Mouse (Mus musculus) mature B cell (primary cell): ENCODE measurements around the gene Unc93b1.

Experiments used
- in situ Hi-C: fragments of 300-500 bp; cut with MboI; formaldehyde crosslinking; loops from 2 replicates; pipeline ENCODE4 v1.14.3; 2019

Unc93b1 gene

DNA sequence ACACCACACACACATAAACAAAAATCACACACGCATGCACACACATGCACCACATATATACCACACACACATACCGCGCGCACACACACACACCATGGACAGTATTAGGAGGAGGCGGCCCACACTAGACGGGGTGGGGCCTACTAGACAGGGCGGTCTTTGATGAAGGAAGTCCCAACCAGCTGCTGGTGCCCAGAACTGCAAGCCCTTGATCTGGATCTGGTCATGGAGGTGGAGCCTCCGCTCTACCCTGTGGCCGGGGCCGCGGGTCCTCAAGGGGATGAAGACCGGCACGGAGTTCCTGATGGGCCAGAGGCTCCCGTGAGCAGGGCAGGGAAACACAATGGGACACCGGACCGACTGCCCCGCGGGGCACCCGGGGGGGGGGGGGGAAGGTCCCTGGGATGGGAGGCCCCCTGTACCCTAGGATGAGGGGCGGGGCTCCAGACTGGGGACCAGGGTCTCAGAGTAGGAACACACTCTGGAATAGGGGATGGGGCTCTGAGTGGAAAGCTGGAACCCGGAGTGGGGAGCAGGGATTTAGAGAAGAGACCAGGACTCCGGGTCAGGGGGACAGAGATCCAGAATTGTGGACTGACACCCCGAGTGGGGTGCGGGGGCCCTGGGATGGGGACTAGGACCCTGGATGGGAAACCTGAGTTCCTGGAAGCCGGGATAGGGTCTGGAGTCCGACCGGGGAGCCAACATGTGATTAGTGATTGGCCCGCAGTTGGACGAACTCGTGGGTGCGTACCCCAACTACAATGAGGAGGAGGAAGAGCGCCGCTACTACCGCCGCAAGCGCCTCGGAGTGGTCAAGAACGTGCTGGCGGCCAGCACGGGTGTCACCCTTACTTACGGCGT lies at the start of gene Unc93b1:
Gene Unc93b1 (plus strand): TSS at position 155 of the 864 bp plus-strand sequence.
- in situ Hi-C loops, result no loop called here

- in situ Hi-C loops, result no loop called here
These were observed 45.9 kb upstream of the Unc93b1 start for GRCm38 (mm10) chr19:3889096-3889495.

GRCm38 (mm10) chr19:3890181-3890580 lies 44.8 kb upstream of the Unc93b1 start:
- in situ Hi-C loops, result no loop called here

DNA sequence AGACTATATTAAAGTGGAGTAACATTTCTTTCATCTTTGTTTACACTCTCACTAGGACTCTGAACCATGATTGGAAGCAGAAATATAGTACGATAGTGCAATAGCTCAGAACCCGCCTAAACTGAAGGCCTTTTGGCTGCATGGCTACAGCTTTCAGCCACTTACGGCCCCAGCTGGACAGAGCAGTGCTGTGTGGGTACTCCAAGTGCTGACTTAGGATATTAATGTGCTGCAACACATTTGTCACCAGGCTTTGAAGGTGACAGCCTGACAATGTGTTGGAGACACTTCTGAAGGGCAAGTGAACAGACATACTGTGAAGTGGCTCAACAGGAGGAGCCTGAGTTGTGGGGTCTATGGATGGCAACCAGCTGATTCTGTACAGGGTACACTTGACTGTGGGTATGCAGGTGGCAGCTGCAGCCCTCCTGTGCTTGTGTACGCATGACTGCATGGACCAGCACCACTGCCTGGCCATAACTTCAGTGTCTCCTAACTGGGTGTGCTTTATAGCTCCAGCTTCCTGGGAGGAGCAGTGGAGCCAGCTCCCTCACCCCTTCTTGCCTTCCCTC lies 41.4 kb upstream of the Unc93b1 start:
- in situ Hi-C loops, result no loop called here

- in situ Hi-C loops, result no loop called here
These were observed 40.7 kb upstream of the Unc93b1 start for GRCm38 (mm10) chr19:3894294-3894693.

DNA sequence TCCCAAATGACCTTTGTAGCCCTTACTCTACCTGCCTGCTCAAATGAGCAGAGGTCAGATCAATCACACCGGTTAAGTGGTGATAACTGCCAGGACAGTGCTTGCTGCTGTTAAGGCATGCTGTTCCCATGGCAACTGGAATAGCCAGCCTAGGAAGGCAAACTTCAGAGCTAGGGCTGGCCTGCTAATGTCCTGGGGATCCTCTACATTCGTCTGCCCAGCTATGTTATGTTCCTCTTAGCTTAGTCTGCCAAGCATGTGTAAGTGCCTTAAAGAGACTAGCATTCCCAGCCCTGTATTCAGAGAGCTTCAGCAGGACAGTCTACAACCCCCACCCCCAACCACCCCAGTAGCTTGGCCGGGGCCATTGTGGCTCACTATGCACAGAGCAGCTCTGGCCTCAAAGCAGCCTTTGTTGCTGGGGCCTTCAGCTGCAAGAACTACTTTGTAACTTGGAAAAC lies 39.8 kb upstream of the Unc93b1 start:
- in situ Hi-C loops, result loop anchor here (5.0 kb wide), 1 partner anchor 47 kb away; no protein-coding TSS in a partner anchor

DNA sequence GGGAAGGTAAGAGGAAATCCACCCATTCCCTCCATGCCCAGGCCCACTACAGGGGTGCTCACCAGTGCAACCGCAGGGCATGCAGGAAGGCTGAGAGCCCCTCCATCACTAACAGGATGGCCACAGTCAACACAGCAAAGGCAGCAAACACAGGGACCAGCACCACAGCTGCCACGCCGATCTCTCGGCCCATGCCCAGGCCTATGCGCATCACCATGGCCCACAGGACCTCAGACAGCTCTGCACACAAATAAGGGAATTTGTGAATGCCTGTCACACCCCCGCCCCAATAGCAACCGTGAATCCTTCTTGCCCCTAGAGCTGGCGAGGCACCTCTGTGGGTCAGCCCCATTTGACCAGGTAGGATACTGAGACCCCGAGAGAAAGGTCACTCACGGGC lies 38.8 kb upstream of the Unc93b1 start:
- in situ Hi-C loops, result loop anchor here (5.0 kb wide), 1 partner anchor 46 kb away; no protein-coding TSS in a partner anchor

DNA sequence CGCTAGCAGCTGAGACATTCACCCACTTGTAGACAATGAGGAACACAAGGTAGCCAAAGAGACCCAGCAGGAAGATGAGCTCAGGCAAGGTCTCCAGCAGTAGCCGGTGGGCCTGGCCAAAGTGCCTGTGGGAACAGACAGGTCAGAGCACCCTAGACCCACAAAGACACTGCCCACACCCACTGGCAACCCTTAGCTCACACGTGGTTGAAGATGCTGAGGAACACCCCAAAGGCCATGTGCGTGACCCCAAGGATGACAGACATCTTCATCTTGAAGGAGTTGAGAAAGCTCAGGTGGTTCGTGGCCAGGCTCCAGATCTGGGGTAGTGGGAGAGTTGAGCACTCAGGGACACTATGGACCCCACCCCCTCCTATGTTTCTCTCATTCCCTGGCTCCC lies 37.4 kb upstream of the Unc93b1 start:
- in situ Hi-C loops, result loop anchor here (5.0 kb wide), 1 partner anchor 45 kb away; no protein-coding TSS in a partner anchor

- in situ Hi-C loops, result loop anchor here (5.0 kb wide), 1 partner anchor 43 kb away; no protein-coding TSS in a partner anchor
These were observed 36.0 kb upstream of the Unc93b1 start for GRCm38 (mm10) chr19:3898952-3899351.

GRCm38 (mm10) chr19:3899618-3900017 lies 35.4 kb upstream of the Unc93b1 start:
- in situ Hi-C loops, result loop anchor here (5.0 kb wide), 1 partner anchor 43 kb away; no protein-coding TSS in a partner anchor

GRCm38 (mm10) chr19:3902966-3903365 lies 32.0 kb upstream of the Unc93b1 start:
- in situ Hi-C loops, result no loop called here

DNA sequence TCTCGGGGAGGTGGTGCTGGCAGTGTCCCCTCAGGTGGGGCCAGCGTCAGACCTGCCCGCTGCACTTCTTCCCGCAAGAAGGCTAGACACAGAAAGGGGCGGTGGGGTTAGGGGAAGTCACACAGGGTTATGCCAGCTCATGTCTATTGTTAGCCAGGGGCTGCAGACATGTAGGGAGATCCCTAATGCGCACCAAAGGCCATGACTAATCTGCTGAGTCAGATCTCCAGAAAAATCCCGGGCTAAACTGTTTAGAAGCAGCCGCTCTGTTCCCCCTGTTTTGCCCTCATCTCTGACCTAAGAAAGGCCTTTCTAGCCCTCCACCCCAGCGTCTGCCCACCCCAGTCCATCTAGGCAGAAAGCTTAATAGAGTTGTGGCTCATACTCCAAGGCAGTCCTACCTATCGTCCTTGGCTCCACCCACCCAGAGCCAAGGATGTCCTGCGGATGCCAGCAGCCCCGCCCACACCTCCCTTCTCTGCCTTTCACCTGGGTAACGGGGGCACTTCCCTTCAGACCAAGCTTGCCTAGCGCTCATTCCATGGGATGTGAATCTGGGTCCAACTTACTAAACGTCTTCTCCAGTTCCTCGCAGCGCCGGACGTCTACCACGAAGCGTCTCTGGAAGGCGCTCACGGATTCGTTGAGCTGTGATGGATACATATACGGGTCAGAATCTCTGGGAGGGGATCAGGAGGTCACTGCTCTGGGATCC lies 31.2 kb upstream of the Unc93b1 start:
- in situ Hi-C loops, result no loop called here

DNA sequence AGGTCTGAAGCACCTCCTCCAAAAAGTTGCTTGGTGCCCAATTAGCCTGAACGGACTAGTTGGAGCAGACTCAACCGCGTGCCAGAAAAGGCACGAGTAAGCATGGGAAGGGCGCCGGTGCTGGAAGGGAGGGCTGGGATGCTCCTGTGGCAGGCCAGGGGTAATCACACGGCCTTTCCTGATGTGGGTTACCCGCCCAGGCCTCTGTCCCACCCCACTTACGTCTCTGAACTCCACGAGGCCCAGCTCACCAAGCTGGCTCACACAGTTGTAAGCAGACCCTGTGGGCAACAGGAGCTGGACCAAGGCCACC lies 30.7 kb upstream of the Unc93b1 start:
- in situ Hi-C loops, result no loop called here

- in situ Hi-C loops, result no loop called here
These were observed 29.6 kb upstream of the Unc93b1 start for GRCm38 (mm10) chr19:3905261-3905969.

- in situ Hi-C loops, result no loop called here
These were observed 28.7 kb upstream of the Unc93b1 start for GRCm38 (mm10) chr19:3906326-3906725.

DNA sequence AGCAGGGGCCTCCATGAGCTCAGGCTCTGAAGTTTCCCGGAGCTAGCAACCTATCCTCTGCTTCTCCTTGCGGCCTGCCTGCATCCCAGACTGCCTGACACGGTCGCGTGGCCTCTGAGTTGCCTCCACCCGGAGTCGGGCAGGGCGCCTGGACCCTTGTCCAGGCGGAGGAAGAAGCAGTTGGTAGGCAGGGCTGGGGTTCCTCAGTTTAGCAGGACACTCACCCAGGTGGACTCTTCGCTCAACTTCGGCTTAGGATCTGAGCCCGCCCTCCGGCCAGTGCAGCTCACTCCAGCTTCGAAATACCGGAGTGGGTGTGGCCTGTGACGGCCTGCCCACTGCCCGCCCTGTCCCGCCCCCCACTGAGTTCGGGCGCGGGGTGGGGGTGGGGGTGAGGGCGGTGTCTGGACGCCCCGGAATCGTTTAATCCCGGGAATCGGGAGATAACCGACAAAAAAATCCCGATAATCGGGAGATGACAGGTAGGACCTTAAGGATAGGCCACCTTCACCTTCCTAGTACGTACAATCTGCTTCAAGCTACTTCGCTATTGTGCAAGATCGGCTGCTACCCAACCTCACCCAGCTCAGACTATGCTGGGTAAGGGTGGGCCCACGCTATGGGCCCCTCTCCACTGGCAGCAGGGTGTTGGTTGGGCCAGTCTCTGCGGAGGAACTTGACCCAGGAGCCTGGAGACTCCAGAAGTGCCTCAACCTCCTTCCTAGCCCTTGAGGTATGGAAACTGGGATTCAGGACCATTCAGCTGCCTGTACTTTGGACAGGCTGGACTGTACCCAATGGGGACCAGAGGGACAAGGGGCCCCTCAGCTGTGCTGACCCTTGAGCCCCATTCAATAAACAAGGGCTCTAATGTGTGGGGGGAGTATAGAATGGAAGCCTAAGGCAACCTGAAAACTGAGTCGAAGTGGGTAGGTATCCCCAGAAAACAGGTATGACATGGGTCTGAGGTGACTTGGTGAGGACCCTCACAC lies 27.9 kb upstream of the Unc93b1 start, which contains the start of gene Tcirg1:
Gene Tcirg1 (minus strand): TSS at position 339 of the 992 bp plus-strand sequence.
- in situ Hi-C loops, result no loop called here

DNA sequence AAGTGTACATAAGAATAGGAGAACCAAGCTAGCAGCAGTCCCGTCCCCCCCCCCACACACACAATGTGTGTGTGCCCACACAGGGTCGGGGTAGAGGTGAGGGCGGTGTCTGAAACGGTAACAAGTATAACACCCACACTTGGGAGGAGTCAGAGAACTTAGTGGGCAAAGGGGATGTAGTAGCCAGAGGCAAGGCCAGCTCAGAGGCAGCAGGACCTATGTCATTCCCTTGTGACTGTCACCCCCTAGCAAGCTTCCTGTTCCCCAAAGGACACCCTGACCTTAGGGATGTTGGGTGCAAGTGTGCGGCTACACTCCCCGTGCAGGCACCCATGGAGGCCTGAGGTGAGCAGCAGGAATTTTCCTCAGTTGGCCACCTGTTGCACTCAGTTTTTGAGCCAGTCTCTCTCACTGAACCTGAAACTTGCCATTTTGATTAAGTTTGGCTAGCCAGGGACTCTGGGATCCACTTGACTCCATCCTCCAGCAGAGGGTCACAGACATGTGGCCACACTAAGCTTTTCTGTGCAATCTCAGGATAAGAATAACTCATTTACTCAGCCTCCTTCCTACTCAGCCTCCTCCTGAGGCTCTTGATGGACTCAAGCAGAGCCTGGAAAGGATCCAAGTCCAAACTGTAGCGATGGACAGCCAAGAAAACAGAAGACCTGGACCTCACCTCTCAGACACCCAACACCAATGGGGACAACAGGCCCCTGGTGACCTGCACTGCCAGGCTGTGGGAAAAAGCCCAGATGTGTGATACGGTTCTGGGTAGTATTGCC lies 26.9 kb upstream of the Unc93b1 start:
- in situ Hi-C loops, result no loop called here

- in situ Hi-C loops, result no loop called here
These were observed 24.8 kb upstream of the Unc93b1 start for GRCm38 (mm10) chr19:3910206-3910605.

- in situ Hi-C loops, result no loop called here
These were observed 22.4 kb upstream of the Unc93b1 start, which contains the start of gene Ndufs8 for GRCm38 (mm10) chr19:3912337-3913204. Gene Ndufs8 (minus strand): TSS chr19:3912774.
